Mouse (Mus musculus): ENCODE measurements at regions not wholly inside any gene's neighbourhood (a gene's known extent, or its start where the extent isn't known, plus 50 kb on each side); places are given as distances from the start of the nearest gene placed in this dataset.
A peak's percentile ranks its signal among the peaks of the same experiment; 100 is the strongest.

DNA sequence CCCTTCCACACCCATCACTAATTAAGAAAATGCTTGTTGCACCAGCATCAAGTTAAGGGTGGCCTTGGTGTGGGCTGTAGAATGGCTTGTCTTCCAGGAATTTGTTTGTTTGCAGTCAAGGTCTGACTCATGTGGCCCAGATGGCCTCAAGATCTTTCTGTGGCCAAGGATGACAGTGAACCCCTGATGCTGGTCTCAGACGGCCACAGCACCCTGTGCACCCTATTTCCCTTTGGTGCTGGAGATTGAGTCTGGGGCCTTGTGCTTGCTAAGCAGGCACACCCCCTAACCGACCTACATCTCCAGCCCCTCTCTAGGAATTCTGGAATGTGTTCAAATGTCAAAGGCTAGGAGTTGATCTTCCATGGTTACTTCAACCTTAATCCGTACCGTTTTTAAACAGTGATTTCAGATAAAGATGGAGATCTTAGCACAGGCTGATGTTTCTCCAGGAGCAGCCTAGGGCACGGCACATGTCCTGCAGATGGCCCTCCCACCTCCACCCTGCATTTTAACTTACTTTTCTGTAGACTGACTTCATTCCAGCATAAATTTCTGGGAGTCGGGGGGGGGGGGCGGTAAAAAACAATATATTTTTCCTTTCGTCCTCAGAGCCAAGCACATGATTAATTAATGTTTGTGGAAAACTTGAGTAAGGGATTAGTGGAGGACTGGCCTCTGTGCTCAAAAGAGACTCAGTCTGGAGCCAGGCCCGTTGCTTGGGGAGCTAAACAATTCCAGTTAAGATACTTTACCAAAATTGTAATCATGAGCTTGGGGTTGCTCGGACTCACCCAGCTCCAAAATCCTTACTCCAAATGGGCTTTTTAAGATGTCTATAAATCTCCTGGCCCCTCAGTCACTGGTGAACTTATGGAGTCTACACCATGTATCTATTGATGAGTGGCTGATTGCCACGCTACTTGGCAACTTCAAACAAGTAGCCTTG lies 95.0 kb upstream of the Supt20 start:
- DNase-seq (ENCODE audit: low spot score in 2 of 2), result no peak

GRCm38 (mm10) chr3:54598296-54598695 lies 94.3 kb upstream of the Supt20 start:
- no peak for DNase-seq (ENCODE audit: low spot score in 2 of 2)

DNA sequence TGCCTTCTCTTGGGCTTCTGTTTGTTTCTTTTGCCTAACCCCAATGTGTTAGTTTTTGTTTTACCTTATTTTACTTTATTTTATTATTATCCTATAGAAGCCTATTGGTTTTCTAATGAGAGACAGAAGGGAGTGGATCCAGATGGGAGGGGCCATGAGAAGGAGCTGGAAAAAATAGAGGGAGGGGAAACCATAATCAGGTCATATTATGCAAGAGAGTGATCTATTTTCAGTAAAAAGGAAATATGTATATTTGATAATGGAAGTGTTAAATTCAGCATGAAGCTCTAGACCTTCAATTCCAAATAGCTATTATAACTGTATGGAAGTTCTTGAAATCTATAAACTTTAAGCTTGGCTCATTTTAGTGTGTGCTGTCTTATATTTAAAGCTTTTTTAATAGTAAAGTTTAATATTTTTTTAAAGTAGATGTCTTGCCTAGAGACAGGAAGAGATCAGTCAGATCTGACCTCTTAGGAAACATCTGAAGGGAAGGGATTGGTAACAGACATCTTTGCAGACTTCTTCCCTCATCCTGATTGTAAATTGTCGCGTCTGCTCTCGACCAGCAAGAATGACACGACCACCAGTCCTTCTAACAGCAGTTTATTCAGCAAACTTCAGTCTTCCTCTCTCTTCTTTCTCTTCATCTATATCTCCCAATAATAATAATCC lies 87.8 kb upstream of the Supt20 start:
- DNase-seq (ENCODE audit: low spot score in 2 of 2), result no peak

GRCm38 (mm10) chr3:54611431-54611990 lies 81.1 kb upstream of the Supt20 start:
- DNase-seq (ENCODE audit: low spot score in 2 of 2), result no peak

DNA sequence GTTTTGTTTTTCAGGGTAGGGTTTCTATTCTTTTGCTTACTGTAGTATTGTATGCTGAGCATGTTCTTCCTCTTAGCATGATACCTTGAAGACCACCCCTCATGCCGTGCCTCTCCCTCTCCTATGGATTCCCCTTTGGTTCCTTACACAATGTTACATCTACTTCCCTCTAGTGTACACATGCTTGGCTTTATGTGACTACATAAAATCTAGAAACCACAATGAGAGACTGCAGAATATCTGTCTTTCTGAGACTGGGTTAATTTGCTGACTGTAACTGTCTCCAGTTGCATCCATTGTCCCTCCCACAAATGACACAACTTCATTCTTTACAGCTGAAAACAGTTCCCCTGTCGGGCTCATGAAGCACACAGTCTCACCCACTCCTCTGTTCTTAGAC lies 78.8 kb upstream of the Supt20 start:
- DNase-seq (ENCODE audit: low spot score in 2 of 2), result no peak

GRCm38 (mm10) chr3:54617298-54617697 lies 75.3 kb upstream of the Supt20 start:
- DNase-seq (ENCODE audit: low spot score in 2 of 2), result no peak

- no peak for DNase-seq (ENCODE audit: low spot score in 2 of 2)
Observed at GRCm38 (mm10) chr3:54618286-54618685, 74.3 kb upstream of the Supt20 start.

GRCm38 (mm10) chr3:54630254-54630653 lies 62.4 kb upstream of the Supt20 start:
- DNase-seq (ENCODE audit: low spot score in 2 of 2), result peak in 1 of 2 experiments; percentile 14

DNA sequence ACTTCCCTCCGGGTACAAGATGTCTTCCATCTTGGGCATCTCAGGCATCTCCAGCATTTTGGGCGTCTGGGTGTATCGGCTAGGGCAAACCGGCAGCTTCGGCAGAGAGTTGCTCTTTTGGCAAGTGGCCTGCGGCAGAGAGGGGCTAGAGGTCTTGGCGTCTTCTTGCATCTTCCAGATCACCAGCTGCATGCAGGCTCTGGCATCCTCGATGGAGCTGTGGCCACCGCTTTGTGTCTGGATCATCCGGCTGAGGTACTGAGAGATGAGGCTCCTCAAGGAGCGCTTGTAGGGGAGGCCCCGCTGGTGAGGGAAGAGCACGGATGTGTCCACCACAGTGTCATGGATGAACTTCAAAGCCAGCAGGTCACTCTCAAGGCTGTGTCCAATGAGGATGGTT lies 59.9 kb upstream of the Supt20 start:
- DNase-seq (ENCODE audit: low spot score in 2 of 2), result no peak

- peak in 1 of 2 experiments; percentile 59 for DNase-seq (ENCODE audit: low spot score in 2 of 2)
Observed at GRCm38 (mm10) chr3:54633446-54633845, 59.2 kb upstream of the Supt20 start.

DNA sequence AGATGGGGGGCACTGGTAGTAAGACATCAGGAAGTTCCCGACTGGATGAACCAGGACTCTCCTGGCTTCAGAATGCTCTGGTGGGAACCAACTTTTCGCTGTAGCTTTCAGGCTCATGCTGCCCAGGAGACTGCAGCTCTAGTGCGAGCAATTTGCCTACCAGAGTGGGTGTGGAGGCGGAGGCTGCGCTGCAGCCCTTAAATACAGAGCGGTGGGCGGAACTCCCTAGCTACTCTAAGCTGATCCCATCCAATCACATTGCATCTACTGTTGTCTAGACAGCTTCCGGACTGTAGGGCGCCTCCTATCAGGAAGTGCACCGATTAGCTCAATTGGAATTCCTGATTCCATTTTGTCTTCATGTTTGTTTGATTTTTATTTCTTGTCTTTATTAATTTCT lies 58.2 kb upstream of the Supt20 start:
- DNase-seq (ENCODE audit: low spot score in 2 of 2), result no peak

All from spleen, postnatal 4 days (tissue).